Mouse (Mus musculus) hematopoietic multipotent progenitor cell, adult 10-12 weeks (in vitro differentiated cells): Measurements from ENCODE around the gene Fastkd5. TPM values are rescaled to one million over a fixed set of nuclear protein-coding genes. Genes with fewer than 3 reads are reported as not detected.

Experiments
- polyA plus RNA-seq: library from polyadenylated mRNA; stranded (reverse); fragments of >175 nt; gene quantifications from 2 replicates; pipeline ENCODE4 v1.2.3, GENCODE M21; 2012; ENCODE audit warnings: low replicate concordance

The Fastkd5 gene
- polyA plus RNA-seq, result 0.10 and 0.70 TPM in 2 replicates

DNA sequence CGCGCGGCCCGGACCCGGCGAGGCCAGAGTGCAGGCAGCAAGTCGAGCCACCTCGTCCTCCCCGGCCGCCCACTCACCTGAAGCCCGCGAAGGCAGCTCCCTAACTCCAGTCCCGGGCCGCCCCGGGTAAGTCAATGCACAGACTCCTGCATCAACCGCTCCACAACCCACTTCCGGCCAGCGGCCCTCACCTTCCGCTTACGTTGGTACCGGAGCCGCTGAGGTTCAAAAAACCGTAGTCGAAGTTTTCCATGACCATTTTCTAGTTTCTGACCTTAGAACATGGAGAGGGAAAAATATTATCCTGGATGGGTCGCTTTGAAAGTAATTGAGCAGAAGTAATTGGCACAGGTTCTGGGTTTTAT, at the start of gene Fastkd5, which contains the start of gene Ubox5:
Fastkd5 (minus strand) TSS at position 189 of the 365 bp plus-strand sequence.
Ubox5 (minus strand) TSS at position 200 of the 365 bp plus-strand sequence.

GRCm38 (mm10) chr2:130667559-130667958, 37.7 kb upstream of the Fastkd5 start, which contains the start of gene Itpa:
TSS of gene Itpa (plus strand) at chr2:130667610.

GRCm38 (mm10) chr2:130664102-130664701, 34.4 kb upstream of the Fastkd5 start, which contains the start of gene Ddrgk1:
TSS of gene Ddrgk1 (minus strand) at chr2:130664659.

GRCm38 (mm10) chr2:130642684-130643369, 13.0 kb upstream of the Fastkd5 start, which contains the start of gene Lzts3:
TSS of gene Lzts3 (minus strand) at chr2:130642803.

GRCm38 (mm10) chr2:130582552-130582951, 47.3 kb downstream of the Fastkd5 start, which contains the start of gene Avp:
TSS of gene Avp (minus strand) at chr2:130582554.

GRCm38 (mm10) chr2:130575873-130576272, 54.0 kb downstream of the Fastkd5 start, which contains the start of gene Oxt:
TSS of gene Oxt (plus strand) at chr2:130576173.

Other genes starting within 250 kb of the Fastkd5 start
- 0.17 TPM in 2 replicates for gene Cpxm1, start 232.5 kb downstream of the Fastkd5 start, polyA plus RNA-seq
- gene Gm28372, start 224.8 kb downstream of the Fastkd5 start, polyA plus RNA-seq, result not detected in 2 replicates
- not detected in 2 replicates for gene 1700020A23Rik, start 224.8 kb downstream of the Fastkd5 start, polyA plus RNA-seq
- not detected in 2 replicates for gene Tmem239, start 223.5 kb downstream of the Fastkd5 start, polyA plus RNA-seq
- 14.7 and 20.6 TPM in 2 replicates for gene Vps16, start 205.7 kb downstream of the Fastkd5 start, polyA plus RNA-seq
- gene Pced1a, start 205.3 kb downstream of the Fastkd5 start, polyA plus RNA-seq, result 16.8 and 23.8 TPM in 2 replicates
- gene Ptpra, start 179.7 kb downstream of the Fastkd5 start, polyA plus RNA-seq, result 25.3 and 30.2 TPM in 2 replicates
- gene Mrps26, start 66.3 kb downstream of the Fastkd5 start, polyA plus RNA-seq, result 80.4 and 167 TPM in 2 replicates
- gene Oxt, start 53.9 kb downstream of the Fastkd5 start, polyA plus RNA-seq, result 0.51 TPM in 1 of 2 replicates, not detected in the other
- gene Avp, start 47.5 kb downstream of the Fastkd5 start, polyA plus RNA-seq, result not detected in 2 replicates
- 2.0 and 2.2 TPM in 2 replicates for gene Ubox5, start within 50 bp of the Fastkd5 start, polyA plus RNA-seq
- gene Lzts3, start 12.8 kb upstream of the Fastkd5 start, polyA plus RNA-seq, result 3.2 and 4.2 TPM in 2 replicates
- gene Ddrgk1, start 34.6 kb upstream of the Fastkd5 start, polyA plus RNA-seq, result 134 and 149 TPM in 2 replicates
- gene Itpa, start 37.6 kb upstream of the Fastkd5 start, polyA plus RNA-seq, result 1.5 and 4.1 TPM in 2 replicates
- gene Slc4a11, start 67.5 kb upstream of the Fastkd5 start, polyA plus RNA-seq, result 1.3 and 2.4 TPM in 2 replicates